Mouse (Mus musculus) bone marrow macrophage, adult 2 months (primary cell): ENCODE data around the gene Kcnd2. TPM values are rescaled to one million over a fixed set of nuclear protein-coding genes. Genes with fewer than 3 reads are reported as not detected.

Experiments
- H3K27ac ChIP-seq: 2 replicates; pipeline ENCODE4 v1.5.1; 2012; ENCODE audit warnings: low read depth, low read length; ENCODE audit not compliant: insufficient read depth
- H3K4me1 ChIP-seq: 2 replicates; pipeline ENCODE4 v1.6.1; 2012; ENCODE audit warnings: low read length; ENCODE audit not compliant: control insufficient read depth, insufficient read depth
- H3K4me3 ChIP-seq: 2 replicates; pipeline ENCODE4 v1.5.1; 2012; ENCODE audit warnings: mild to moderate bottlenecking, low read length, moderate library complexity; ENCODE audit not compliant: insufficient read depth
- CTCF ChIP-seq: IDR thresholded peaks from 2 replicates; pipeline ENCODE4 v1.5.1; 2012; ENCODE audit warnings: low read depth, mild to moderate bottlenecking, low read length, moderate library complexity
- POLR2A ChIP-seq: IDR thresholded peaks from 2 replicates; pipeline ENCODE4 v1.6.1; 2012; ENCODE audit warnings: mild to moderate bottlenecking, low read depth, low read length, borderline replicate concordance
- polyA plus RNA-seq: library from polyadenylated mRNA; stranded (reverse); fragments of >200 nt; gene quantifications from 2 replicates; pipeline ENCODE4 v1.2.4, GENCODE M21; 2012; ENCODE audit not compliant: missing spikeins, insufficient read depth, insufficient read length

The Kcnd2 gene
- polyA plus RNA-seq, 1 experiment, result not detected

DNA sequence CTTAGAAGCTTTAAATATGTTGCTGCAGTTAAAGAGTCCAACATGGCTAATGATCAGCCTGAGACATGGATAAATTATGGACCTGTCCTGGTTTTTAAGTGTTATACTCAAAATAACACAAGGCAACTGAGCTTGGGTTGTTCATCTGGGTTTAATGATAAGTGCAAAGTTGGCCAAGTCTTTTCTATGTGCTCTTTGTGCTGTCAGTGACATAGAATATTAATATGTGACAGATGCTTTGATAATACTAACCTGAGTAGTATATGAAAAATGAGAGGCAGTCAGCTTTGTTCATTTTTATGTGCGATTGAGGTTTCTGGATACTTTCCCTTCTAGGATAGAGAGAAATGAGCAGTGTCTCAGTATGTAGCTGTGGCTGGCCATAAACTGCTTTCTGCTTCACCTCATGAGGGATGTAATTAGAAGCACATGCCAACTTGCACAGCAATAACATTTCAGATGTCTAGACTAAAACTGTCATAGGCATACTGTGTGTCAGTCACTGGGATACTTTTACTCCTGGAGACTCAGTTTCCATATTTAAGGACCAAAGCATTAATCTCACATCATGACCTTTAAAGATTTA lies 312.3 kb downstream of the Kcnd2 start:
- Histone ChIP-seq H3K4me1 (no peaks in the 10 kb centered on the region), H3K27ac (no peak overlapping the region), H3K4me3 (no peak overlapping the region)
- TF ChIP-seq CTCF (no peak), POLR2A (no peak)

DNA sequence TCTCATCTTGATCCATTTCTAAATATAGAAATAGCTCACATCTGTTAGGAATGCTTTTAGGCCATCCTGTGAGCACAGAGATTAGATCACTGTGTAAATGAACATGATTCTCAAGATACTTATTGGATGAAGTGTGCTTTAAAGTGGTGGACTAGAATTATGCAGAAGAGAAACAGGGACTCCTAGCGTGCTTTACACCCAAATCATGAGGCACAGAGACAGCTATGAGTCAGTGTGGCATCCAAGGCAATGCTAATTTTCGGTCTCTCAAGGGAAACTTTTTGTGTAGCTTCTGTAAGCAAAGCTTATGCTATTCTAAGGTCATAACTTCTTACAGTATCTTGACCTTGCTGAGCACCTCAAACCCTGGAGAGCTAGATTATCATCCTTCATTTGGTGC lies 318.7 kb downstream of the Kcnd2 start:
- no peak for TF ChIP-seq POLR2A
- no peak for TF ChIP-seq CTCF
- Histone ChIP-seq H3K4me3 (no peak overlapping the region), H3K27ac (no peak overlapping the region), H3K4me1 (no peaks in the 10 kb centered on the region)

DNA sequence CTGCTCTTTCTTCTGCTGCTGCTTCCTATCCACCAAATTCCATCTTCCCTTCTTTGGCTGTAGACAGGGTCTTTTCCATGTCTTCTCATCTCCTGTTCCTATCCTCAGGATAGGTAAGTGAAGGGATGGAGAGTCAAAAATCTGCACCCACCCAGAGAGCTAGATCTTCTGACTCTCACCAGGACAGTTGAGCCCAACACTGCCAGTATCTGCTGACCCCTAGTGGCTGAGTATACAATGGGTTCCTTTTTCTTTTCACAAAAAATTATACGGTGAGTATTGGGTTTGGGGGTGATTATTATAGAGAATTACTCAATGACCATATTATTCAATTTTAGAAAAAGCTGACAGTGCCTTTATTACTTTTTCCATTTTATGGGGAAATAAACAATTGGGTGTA lies 319.5 kb downstream of the Kcnd2 start:
- no peak overlapping the region for H3K4me3 ChIP-seq
- no peak overlapping the region for H3K27ac ChIP-seq
- TF ChIP-seq POLR2A (no peak), CTCF (no peak)
- H3K4me1 ChIP-seq, result no peaks in the 10 kb centered on the region

DNA sequence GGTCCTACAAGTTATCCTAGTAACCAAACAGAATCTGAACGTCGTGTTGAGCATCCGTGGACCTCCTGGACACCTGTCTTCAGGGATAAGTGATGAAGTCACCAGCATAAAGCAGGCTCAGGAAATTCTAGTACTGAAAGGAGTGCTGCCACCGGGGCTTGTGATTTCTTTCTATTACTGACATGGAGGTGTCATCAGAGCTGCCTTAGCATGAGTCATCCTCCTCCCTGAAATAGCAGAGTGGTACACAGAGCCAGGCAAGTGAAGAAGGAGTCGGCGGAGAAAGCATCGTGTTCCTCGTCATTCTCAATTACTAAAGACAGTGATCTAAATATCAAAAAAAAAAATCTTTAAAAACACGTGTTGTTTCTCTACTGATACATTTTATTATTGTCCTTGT lies 336.2 kb downstream of the Kcnd2 start:
- H3K4me3 ChIP-seq, result no peak overlapping the region
- H3K27ac ChIP-seq, result no peak overlapping the region
- TF ChIP-seq CTCF, result no peak

DNA sequence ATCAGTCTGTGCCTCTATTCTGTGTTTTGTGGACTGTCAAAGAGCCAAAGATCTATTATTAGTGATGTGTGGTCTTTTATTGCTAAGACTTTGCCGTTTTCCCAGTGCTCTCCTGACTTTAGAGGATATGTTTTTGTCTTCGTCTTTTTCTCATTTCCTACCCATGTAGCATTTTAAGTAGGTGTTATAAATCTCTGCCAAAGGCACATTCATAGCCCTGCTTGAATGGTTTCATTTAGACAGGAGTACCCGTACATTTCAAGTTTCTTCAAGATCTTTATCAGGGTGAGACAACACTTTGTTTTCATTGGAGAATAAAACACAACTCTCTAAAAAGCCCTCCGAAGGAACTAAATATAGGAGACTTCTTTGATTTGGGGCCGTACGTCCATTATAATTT lies 355.7 kb downstream of the Kcnd2 start:
- no peak for TF ChIP-seq POLR2A
- TF ChIP-seq CTCF, result no peak
- Histone ChIP-seq H3K27ac (no peak overlapping the region), H3K4me1 (no peaks in the 10 kb centered on the region), H3K4me3 (no peak overlapping the region)

More for the DNA sequence above, 336.2 kb downstream of the Kcnd2 start:
- no peaks in the 10 kb centered on the region for H3K4me1 ChIP-seq

DNA sequence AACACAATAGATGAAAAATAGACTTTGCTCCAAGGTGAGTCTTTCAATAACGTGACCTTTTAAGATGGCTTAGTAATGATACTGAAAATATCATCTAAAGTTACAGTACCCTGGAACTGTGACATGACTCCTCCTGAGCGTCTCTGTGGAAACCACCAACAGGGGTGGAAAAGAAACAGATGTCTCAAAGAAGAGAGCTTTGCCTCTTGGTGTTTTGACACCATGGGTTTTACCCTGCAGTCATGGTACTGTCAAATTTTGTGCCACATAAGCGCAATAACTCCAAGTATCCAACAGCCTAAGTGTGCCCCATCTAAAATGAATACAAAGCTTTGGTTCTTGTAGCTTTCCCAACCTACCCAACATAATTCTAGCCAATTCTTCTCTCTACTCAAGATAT lies 374.9 kb downstream of the Kcnd2 start:
- H3K4me3 ChIP-seq, result no peak overlapping the region
- TF ChIP-seq POLR2A (no peak), CTCF (no peak)
- H3K27ac ChIP-seq, result no peak overlapping the region

DNA sequence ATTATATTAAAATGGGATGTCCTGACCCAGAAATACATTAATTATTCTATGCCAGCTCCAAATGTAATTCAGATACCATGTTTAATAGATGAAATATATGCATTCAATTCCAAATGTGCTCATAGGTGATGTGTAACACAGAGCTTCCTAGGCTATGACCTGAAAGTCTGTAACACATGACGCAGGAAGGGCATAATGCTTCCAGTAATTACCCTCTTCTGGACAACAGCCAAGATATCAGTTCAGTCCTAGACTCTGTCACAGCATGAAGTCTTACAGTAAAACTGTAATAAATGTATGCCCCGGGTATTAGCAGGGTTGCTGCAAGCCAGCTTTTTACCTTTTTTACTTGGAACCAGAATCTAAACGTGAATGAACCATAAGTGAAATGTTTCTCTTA lies 382.1 kb downstream of the Kcnd2 start:
- no peak for TF ChIP-seq POLR2A
- no peak for TF ChIP-seq CTCF
- H3K27ac ChIP-seq, result no peak overlapping the region
- H3K4me3 ChIP-seq, result no peak overlapping the region
- H3K4me1 ChIP-seq, result no peaks in the 10 kb centered on the region

More for the DNA sequence above, 374.9 kb downstream of the Kcnd2 start:
- no peaks in the 10 kb centered on the region for H3K4me1 ChIP-seq

DNA sequence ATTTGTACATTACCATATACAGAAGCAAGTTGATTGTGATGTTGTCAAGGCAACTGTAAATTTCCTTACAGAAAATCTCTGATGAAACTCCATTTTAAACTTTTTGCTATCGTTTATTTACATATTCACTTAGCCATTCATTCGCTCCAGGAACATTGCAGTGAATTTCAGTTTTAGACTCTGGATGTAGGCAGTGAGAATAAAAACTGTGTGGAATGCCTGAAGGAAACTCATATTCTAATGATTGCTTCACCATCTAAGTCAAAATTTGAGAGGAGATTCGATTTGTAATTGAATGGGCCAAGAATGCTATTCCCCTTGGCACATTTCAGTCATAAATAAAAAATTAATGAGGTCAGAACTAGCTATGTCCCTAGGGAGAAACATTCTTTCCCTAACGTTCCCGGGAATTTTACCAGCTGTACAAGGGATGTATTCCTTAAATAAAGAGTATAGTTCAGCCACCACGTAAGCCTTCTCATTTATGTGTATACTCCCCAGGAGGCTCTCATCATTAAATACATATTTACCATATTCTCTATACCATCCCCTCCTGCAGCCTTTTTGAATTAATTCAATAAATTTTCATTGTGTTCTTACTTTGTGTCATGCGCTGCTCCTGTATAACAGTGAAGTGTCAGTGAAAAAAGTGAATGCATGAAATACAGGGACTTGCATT lies 394.2 kb downstream of the Kcnd2 start:
- no peaks in the 10 kb centered on the region for H3K4me1 ChIP-seq
- TF ChIP-seq POLR2A (no peak), CTCF (no peak)
- H3K27ac ChIP-seq, result no peak overlapping the region
- H3K4me3 ChIP-seq, result no peak overlapping the region

DNA sequence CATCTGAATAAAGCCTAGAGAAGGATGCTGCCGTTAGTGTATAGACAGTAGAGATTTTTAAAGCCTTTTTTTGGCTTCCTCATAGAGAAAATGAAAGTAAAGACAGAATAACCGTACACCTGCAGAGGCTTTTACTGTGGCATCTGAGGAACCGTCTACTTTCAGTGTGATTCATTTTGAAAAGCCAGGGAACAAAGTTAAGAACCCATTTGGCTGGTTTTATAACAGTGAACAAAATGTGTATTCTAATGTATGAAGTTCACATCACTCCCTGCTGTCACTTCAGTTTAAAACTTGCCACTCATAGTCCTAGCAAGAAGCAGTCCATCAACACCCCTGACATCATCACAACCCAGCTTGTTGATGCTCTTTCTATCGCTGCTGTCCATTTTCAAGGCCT lies 414.7 kb downstream of the Kcnd2 start:
- no peak overlapping the region for H3K4me3 ChIP-seq
- TF ChIP-seq CTCF, result no peak
- no peak for TF ChIP-seq POLR2A
- no peak overlapping the region for H3K27ac ChIP-seq
- no peaks in the 10 kb centered on the region for H3K4me1 ChIP-seq

DNA sequence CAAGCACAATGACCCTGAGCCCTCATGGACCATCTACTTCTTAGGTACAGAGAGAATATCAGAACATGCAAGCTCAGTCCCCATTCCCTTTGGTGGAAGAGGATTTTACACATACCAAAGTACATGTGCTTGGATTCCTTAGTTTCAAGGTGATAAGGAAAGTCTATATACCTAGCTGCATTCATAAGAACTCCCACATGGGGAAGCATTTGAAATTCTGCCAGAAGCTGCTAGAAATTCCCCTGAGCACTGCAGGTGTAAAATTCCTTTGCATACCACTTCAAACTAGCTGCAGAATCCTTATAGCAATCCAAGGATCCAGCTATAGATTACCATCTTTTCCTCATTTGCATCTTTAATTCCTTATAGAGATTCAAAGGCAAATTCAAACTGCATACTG lies 440.4 kb downstream of the Kcnd2 start:
- H3K4me3 ChIP-seq, result no peak overlapping the region

More for the DNA sequence above, 440.4 kb downstream of the Kcnd2 start:
- Histone ChIP-seq H3K4me1 (no peaks in the 10 kb centered on the region), H3K27ac (no peak overlapping the region)
- TF ChIP-seq POLR2A (no peak), CTCF (no peak)
